Mouse (Mus musculus): Measurements from ENCODE around the gene Utrn.

DNA sequence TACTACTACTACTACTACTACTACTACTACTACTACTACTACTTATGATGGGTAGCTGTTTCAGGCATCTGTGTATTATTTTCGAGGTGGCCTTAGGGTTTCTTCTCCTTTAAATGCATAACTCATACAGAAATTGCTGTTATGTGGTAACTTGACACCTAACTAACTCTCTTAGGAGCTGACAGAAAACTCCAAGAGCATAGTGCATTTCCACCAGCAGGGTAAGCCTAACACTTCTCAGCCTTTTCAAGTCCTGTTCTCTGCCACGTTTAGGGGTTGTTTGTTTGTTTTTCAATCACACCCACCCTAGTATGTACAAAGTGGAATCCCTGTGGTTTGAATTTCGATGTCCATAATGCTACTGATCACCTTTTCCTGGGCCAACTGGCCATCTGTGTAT lies 78.3 kb downstream of the Utrn start:
- TF ChIP-seq POLR2A (IDR thresholded peaks at IDR 0.05; ENCODE audit: extremely low read depth, insufficient read depth, low read length) (no peak), CTCF (IDR thresholded peaks at IDR 0.05; ENCODE audit: extremely low read depth, insufficient read depth, low read length) (no peak)

Measured in cortical plate, adult 2 months (tissue).